Mouse (Mus musculus) forebrain, postnatal 0 days (tissue): ENCODE results near the gene Zfp719. TPM values are rescaled to one million over a fixed set of nuclear protein-coding genes. Genes with fewer than 3 reads are reported as not detected.

Experiments
- ATAC-seq: fragments of 200-750 bp; cut with Nextera tagmentation; 2 replicates; pipeline ENCODE4 v1.8.0; 2017; ENCODE audit warnings: mild to moderate bottlenecking, moderate library complexity
- DNase-seq: peaks from one replicate; pipeline ENCODE4 v3.0.0-alpha.2; 2015
- H3K27ac ChIP-seq: fragments of 300-500 bp; sonication (generic); 2 replicates; pipeline ENCODE4 v1.5.1; 2014; ENCODE audit warnings: low read depth, mild to moderate bottlenecking, antibody characterized with exemption, low read length, moderate library complexity, mixed read lengths
- H3K27me3 ChIP-seq: fragments of 300-500 bp; sonication (generic); 2 replicates; pipeline ENCODE4 v1.6.1; 2014; ENCODE audit warnings: mild to moderate bottlenecking, low read length, mixed read lengths; ENCODE audit not compliant: insufficient read depth
- H3K36me3 ChIP-seq: fragments of 300-500 bp; sonication (generic); 2 replicates; pipeline ENCODE4 v1.6.1; 2014; ENCODE audit warnings: mild to moderate bottlenecking, moderate library complexity; ENCODE audit not compliant: insufficient read depth
- H3K4me1 ChIP-seq: fragments of 300-500 bp; sonication (generic); 2 replicates; pipeline ENCODE4 v1.6.1; 2014; ENCODE audit warnings: antibody characterized with exemption; ENCODE audit not compliant: insufficient read depth
- H3K4me2 ChIP-seq: fragments of 300-500 bp; sonication (generic); 2 replicates; pipeline ENCODE4 v1.6.1; 2014; ENCODE audit warnings: low read depth, mild to moderate bottlenecking, moderate library complexity
- H3K4me3 ChIP-seq: fragments of 300-500 bp; sonication (generic); 2 replicates; pipeline ENCODE4 v1.5.1; 2014; ENCODE audit warnings: low read depth, low read length, mixed read lengths
- H3K9ac ChIP-seq: fragments of 300-500 bp; sonication (generic); 2 replicates; pipeline ENCODE4 v1.6.1; 2014; ENCODE audit warnings: mild to moderate bottlenecking
- H3K9me3 ChIP-seq: fragments of 300-500 bp; sonication (generic); 2 replicates; pipeline ENCODE4 v1.6.1; 2016; ENCODE audit warnings: low read length
- CTCF ChIP-seq: sonication (generic); IDR thresholded peaks from 2 replicates; pipeline ENCODE4 v1.5.1; 2016; ENCODE audit warnings: antibody characterized with exemption, control low read depth, low read depth
- WGBS: fragments of 180-500 bp; shearing (Covaris S2); extraction: QIAGEN DNeasy Blood & Tissue Kit; methylation state at CpG from one replicate; pipeline ENCODE4 v1.1.7; 2014; 5-methylcytosine and 5-hydroxymethylcytosine counted together
- polyA plus RNA-seq: library from polyadenylated mRNA; unstranded; fragments of >200 nt; fragmentation: Nextera tagmentation; extraction: Ambion mirVana; gene quantifications from 2 replicates; pipeline ENCODE4 v1.2.1, GENCODE M21; 2015
- total RNA-seq: library from RNA; depleted of rRNA; stranded (reverse); fragments of >200 nt; gene quantifications from 2 replicates; pipeline ENCODE4 v1.2.3, GENCODE M21; 2014; rRNA removed

Gene Zfp719
- total and polyA plus RNA-seq, 2 experiments from 2014 or later, result 5.8 to 22.5 TPM

DNA sequence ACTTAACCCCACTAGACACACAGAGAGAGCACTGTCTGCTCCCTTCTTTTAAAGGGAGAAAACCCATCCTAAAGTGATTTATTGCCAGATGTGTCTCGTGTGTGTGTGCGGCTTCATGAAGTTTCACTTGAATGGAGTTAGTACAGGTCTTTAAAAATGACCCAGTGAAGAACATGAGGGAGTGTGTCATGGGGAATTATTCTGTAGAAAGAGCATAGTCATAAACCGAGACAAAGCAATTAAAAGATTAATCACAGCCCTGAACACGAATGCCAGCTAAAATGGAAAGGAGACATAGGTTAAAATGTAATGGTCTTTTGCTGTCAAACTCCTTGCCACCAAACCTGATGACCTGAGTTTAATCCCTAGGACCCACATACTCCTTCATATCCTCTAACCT, 54.5 kb downstream of the Zfp719 start:
- Histone ChIP-seq H3K27me3 (no peaks in the 10 kb centered on the region), H3K27ac (no peak overlapping the region), H3K4me1 (no peaks in the 10 kb centered on the region), H3K9ac (no peak overlapping the region), H3K4me2 (no peak overlapping the region), H3K36me3 (no peaks in the 10 kb centered on the region), H3K4me3 (no peak overlapping the region), H3K9me3 (no peaks in the 10 kb centered on the region)
- ATAC-seq, result no peak
- 73% methylated on average over 4 of the region's 4 CpGs for WGBS
- DNase-seq, result no peak
- TF ChIP-seq CTCF, result no peak

DNA sequence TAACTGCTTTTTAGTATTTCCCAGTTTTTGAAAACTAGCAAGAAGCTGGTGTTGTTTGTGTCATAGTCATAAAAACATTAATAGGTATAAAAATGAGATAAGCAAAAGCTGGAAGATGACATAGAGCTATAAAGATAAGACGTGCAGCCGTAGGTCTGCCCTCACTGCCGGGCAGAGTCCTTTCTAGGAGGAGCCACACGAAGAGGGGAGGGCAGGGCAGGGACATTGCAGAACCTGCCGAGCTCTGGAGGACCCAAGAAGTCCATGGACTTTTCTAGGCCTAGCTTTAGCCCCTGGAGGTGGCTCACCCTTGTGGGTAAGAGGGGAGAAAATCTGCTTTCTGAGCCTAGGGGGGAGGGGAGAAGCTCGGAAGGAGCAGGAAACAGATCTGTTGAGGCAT, 55.1 kb downstream of the Zfp719 start, which contains the start of gene Ceacam18:
Gene Ceacam18, plus strand, starts transcription at position 208 of the 400 bp plus-strand sequence.
- Histone ChIP-seq H3K27me3 (no peaks in the 10 kb centered on the region), H3K4me1 (no peaks in the 10 kb centered on the region), H3K27ac (no peak within 1 kb of the TSS), H3K4me2 (no peak within 1 kb of the TSS), H3K36me3 (no peaks in the 10 kb centered on the region), H3K4me3 (no peak within 1 kb of the TSS), H3K9me3 (no peaks in the 10 kb centered on the region), H3K9ac (no peak within 1 kb of the TSS)
- 80% methylated on average over 6 of the region's 6 CpGs for WGBS
- TF ChIP-seq CTCF, result no peak
- DNase-seq, result no peak
- ATAC-seq, result no peak

DNA sequence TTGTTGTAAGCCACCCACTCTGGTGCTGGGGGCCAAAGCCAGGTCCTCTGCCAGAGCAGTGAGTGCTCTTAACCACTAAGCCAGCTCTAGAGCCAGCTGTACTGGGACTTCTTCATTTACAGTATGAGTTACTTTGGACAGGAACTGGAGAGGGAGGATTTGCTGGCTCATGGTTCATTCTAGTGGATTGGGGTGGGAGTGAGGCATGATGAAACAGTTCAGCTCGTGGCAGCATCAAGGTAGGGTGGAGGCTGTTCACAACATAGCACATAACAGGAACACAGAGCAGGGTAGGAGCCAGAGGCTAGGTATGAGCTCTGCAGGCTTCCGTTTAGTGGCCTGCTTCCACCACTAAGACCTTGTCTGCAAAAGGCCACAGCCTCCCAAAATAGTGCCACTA, 56.8 kb downstream of the Zfp719 start:
- no peak for ATAC-seq
- Histone ChIP-seq H3K36me3 (no peaks in the 10 kb centered on the region), H3K9ac (no peak overlapping the region), H3K4me2 (no peak overlapping the region), H3K27me3 (no peaks in the 10 kb centered on the region), H3K27ac (no peak overlapping the region), H3K9me3 (no peaks in the 10 kb centered on the region), H3K4me3 (no peak overlapping the region), H3K4me1 (no peaks in the 10 kb centered on the region)
- DNase-seq, result no peak
- no peak for TF ChIP-seq CTCF
- 71% methylated on average over 2 of the region's 2 CpGs for WGBS

DNA sequence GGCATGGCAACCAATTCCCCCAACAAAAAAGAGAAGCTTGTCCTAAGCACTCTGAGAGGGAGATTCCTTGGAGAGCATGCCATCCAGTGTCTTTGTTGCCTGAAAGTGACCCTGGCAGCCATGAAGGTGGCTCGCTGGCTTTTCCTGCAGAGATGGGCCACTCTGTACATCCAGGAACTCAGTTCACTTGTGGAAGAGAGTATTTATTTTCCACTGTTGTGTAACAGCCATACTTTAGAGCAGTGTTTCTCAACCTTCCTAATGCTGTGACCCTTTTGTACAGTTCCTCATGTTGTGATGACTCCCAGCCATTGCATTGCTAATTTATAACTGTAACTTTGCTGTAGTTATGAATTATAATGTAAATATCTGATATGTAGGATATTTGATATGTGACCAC, 57.7 kb downstream of the Zfp719 start:
- Histone ChIP-seq H3K36me3 (no peaks in the 10 kb centered on the region), H3K4me2 (no peak overlapping the region), H3K4me1 (no peaks in the 10 kb centered on the region), H3K4me3 (no peak overlapping the region), H3K27ac (no peak overlapping the region), H3K9me3 (no peaks in the 10 kb centered on the region), H3K9ac (no peak overlapping the region), H3K27me3 (no peaks in the 10 kb centered on the region)
- WGBS, result 56% methylated on average over 1 of the region's 1 CpGs
- DNase-seq (no peak), ATAC-seq (no peak)
- no peak for TF ChIP-seq CTCF

DNA sequence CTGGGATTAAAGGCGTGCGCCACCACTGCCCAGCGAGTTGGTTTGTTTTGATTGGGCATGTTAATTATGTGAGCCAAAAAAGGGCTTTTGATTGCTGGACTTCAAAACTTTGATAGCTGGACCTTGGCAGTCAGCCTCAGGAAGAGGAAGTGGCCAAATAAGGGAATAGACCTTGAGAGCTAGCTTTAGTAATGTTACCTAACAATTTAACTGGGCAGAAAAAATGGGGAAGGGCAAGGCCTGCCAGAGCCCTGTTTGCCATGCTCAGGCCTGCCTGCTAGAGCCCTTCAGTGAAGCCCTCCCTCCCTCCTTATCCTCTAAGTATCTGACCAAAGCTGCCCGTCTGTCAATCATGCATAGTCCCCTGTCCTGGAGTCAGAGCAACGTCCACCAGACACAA, 63.2 kb downstream of the Zfp719 start:
- no peak for ATAC-seq
- Histone ChIP-seq H3K9me3 (no peaks in the 10 kb centered on the region), H3K36me3 (no peaks in the 10 kb centered on the region), H3K9ac (no peak overlapping the region), H3K4me2 (no peak overlapping the region), H3K4me1 (no peaks in the 10 kb centered on the region), H3K27ac (no peak overlapping the region), H3K27me3 (no peaks in the 10 kb centered on the region), H3K4me3 (no peak overlapping the region)
- no peak for DNase-seq
- 77% methylated on average over 5 of the region's 5 CpGs for WGBS
- TF ChIP-seq CTCF, result no peak

Other genes with a start within 250 kb of the Zfp719 start
- 0.08 TPM in 1 of 2 replicates, not detected in the other for gene Siglecf, start 228.3 kb upstream of the Zfp719 start, total RNA-seq
- 0.16 and 0.25 TPM in 2 replicates for gene Siglecf, start 228.3 kb upstream of the Zfp719 start, polyA plus RNA-seq
- gene Siglecg, start 171.4 kb upstream of the Zfp719 start, total RNA-seq, result not detected in 2 replicates
- 0.09 TPM in 1 of 2 replicates, not detected in the other for gene Siglecg, start 171.4 kb upstream of the Zfp719 start, polyA plus RNA-seq
- not detected in 2 replicates for gene Lim2, start 151.9 kb upstream of the Zfp719 start, total RNA-seq
- gene Lim2, start 151.9 kb upstream of the Zfp719 start, polyA plus RNA-seq, result not detected in 2 replicates
- gene Nkg7, start 142.5 kb upstream of the Zfp719 start, total RNA-seq, result not detected in 2 replicates
- not detected in 2 replicates for gene Nkg7, start 142.5 kb upstream of the Zfp719 start, polyA plus RNA-seq
- not detected in 2 replicates for gene Cldnd2, start 138.8 kb upstream of the Zfp719 start, total RNA-seq
- not detected in 2 replicates for gene Cldnd2, start 138.8 kb upstream of the Zfp719 start, polyA plus RNA-seq
- 38.2 and 46.1 TPM in 2 replicates for gene Etfb, start 135.5 kb upstream of the Zfp719 start, total RNA-seq
- 101 and 117 TPM in 2 replicates for gene Etfb, start 135.5 kb upstream of the Zfp719 start, polyA plus RNA-seq
- 0.31 and 3.7 TPM in 2 replicates for gene Gm45233, start 135.5 kb upstream of the Zfp719 start, total RNA-seq
- 0.30 TPM in 1 of 2 replicates, not detected in the other for gene Gm45233, start 135.5 kb upstream of the Zfp719 start, polyA plus RNA-seq
- 4.2 and 16.9 TPM in 2 replicates for gene Vsig10l, start 116.5 kb upstream of the Zfp719 start, total RNA-seq
- gene Vsig10l, start 116.5 kb upstream of the Zfp719 start, polyA plus RNA-seq, result 8.1 and 13.8 TPM in 2 replicates
- gene Iglon5, start 89.5 kb upstream of the Zfp719 start, total RNA-seq, result 24.9 and 26.1 TPM in 2 replicates
- gene Iglon5, start 89.5 kb upstream of the Zfp719 start, polyA plus RNA-seq, result 3.0 and 4.4 TPM in 2 replicates
- gene 4931406B18Rik, start 73.7 kb upstream of the Zfp719 start, total RNA-seq, result not detected in 2 replicates
- gene 4931406B18Rik, start 73.7 kb upstream of the Zfp719 start, polyA plus RNA-seq, result not detected in 2 replicates
- gene Cd33, start 35.2 kb upstream of the Zfp719 start, total RNA-seq, result 0.77 and 1.0 TPM in 2 replicates
- 1.2 and 1.7 TPM in 2 replicates for gene Cd33, start 35.2 kb upstream of the Zfp719 start, polyA plus RNA-seq
- gene Zfp658, start 17.4 kb upstream of the Zfp719 start, total RNA-seq, result 12.4 and 12.6 TPM in 2 replicates
- gene Zfp658, start 17.4 kb upstream of the Zfp719 start, polyA plus RNA-seq, result 1.6 and 3.1 TPM in 2 replicates
- 0.33 and 0.85 TPM in 2 replicates for gene Zfp819, start 27.6 kb downstream of the Zfp719 start, total RNA-seq
- 0.23 TPM in 2 replicates for gene Zfp819, start 27.6 kb downstream of the Zfp719 start, polyA plus RNA-seq
- gene Ceacam18, start 55.1 kb downstream of the Zfp719 start, total RNA-seq, result 0.15 TPM in 1 of 2 replicates, not detected in the other
- gene Ceacam18, start 55.1 kb downstream of the Zfp719 start, polyA plus RNA-seq, result not detected in 2 replicates
- 1.2 TPM in 1 of 2 replicates, not detected in the other for gene Siglece, start 80.6 kb downstream of the Zfp719 start, total RNA-seq
- gene Siglece, start 80.6 kb downstream of the Zfp719 start, polyA plus RNA-seq, result 0.31 and 0.64 TPM in 2 replicates
- 36.9 and 40.3 TPM in 2 replicates for gene Ctu1, start 92.4 kb downstream of the Zfp719 start, total RNA-seq
- gene Ctu1, start 92.4 kb downstream of the Zfp719 start, polyA plus RNA-seq, result 22.5 and 22.9 TPM in 2 replicates
- gene Klk14, start 110.8 kb downstream of the Zfp719 start, total RNA-seq, result not detected in 2 replicates
- not detected in 2 replicates for gene Klk14, start 110.8 kb downstream of the Zfp719 start, polyA plus RNA-seq
- not detected in 2 replicates for gene Klk13, start 133.0 kb downstream of the Zfp719 start, total RNA-seq
- gene Klk13, start 133.0 kb downstream of the Zfp719 start, polyA plus RNA-seq, result 0.11 TPM in 1 of 2 replicates, not detected in the other
- not detected in 2 replicates for gene Klk12, start 189.3 kb downstream of the Zfp719 start, total RNA-seq
- gene Klk12, start 189.3 kb downstream of the Zfp719 start, polyA plus RNA-seq, result not detected in 2 replicates
- gene Klk11, start 195.0 kb downstream of the Zfp719 start, total RNA-seq, result not detected in 2 replicates
- gene Klk11, start 195.0 kb downstream of the Zfp719 start, polyA plus RNA-seq, result 0.15 TPM in 1 of 2 replicates, not detected in the other
- 0.23 TPM in 1 of 2 replicates, not detected in the other for gene Klk10, start 201.4 kb downstream of the Zfp719 start, total RNA-seq
- gene Klk10, start 201.4 kb downstream of the Zfp719 start, polyA plus RNA-seq, result 0.18 and 0.30 TPM in 2 replicates
- not detected in 2 replicates for gene Klk9, start 212.3 kb downstream of the Zfp719 start, total RNA-seq
- gene Klk9, start 212.3 kb downstream of the Zfp719 start, polyA plus RNA-seq, result not detected in 2 replicates
- gene Klk8, start 218.0 kb downstream of the Zfp719 start, total RNA-seq, result 8.4 and 13.4 TPM in 2 replicates
- 10.4 TPM in 2 replicates for gene Klk8, start 218.0 kb downstream of the Zfp719 start, polyA plus RNA-seq
- not detected in 2 replicates for gene Klk7, start 231.7 kb downstream of the Zfp719 start, total RNA-seq
- 0.08 and 0.18 TPM in 2 replicates for gene Klk7, start 231.7 kb downstream of the Zfp719 start, polyA plus RNA-seq
- gene Klk6, start 244.9 kb downstream of the Zfp719 start, total RNA-seq, result not detected in 2 replicates
- not detected in 2 replicates for gene Klk6, start 244.9 kb downstream of the Zfp719 start, polyA plus RNA-seq